Mouse (Mus musculus): Measurements from ENCODE around the gene Snx29.

DNA sequence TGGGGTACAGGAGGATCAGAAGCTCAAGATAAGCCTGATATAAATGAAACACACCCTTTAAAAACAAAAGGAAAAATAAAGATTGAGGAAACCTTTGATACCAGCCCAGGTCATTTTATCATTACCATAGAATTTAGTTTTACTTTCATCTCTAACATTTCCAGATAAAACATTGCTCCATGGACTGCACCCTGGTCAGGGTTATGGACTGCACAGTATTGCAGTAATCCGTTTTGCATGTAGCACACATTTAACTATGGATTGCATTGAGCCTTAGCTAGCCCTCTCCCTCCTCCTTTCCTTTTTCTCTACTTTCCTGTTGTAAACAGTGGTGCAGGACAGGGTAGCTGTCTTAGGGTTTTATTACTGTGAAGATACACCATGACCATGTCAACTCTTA lies 8.3 kb downstream of the Snx29 start:
- TF ChIP-seq CTCF (conservative IDR thresholded peaks at IDR 0.05; ENCODE audit: low read length): no peak
- TF ChIP-seq NANOG (IDR thresholded peaks at IDR 0.05; ENCODE audit: borderline replicate concordance, low read length): no peak

Measured in E14TG2a.4 (cell line).